Mouse (Mus musculus): ENCODE measurements around the gene Adgrg5. TPM values are rescaled to one million over a fixed set of nuclear protein-coding genes. Genes with fewer than 3 reads are reported as not detected.

Gene Adgrg5
- polyA plus RNA-seq, 1 experiment from 2014 or later, result 0.39 TPM

- Histone ChIP-seq H3K27me3 (ENCODE audit: control insufficient read depth, insufficient read depth, low read depth, low read length) (no peaks in the 10 kb centered on the region), H3K9ac (ENCODE audit: low read depth, low read length) (0 out of 2 replicates have a peak overlapping the region, but pooled peaks have one; percentile 11), H3K4me2 (ENCODE audit: low read depth, low read length) (no peak overlapping the region), H3K27ac (ENCODE audit: low read length) (peak overlapping the region; percentile 77), H3K36me3 (ENCODE audit: control insufficient read depth, insufficient read depth) (no peaks in the 10 kb centered on the region), H3K4me3 (ENCODE audit: low read depth, low read length) (no peak overlapping the region), H3K9me3 (replicated peaks; ENCODE audit: control insufficient read depth, low read length) (no peaks in the 10 kb centered on the region), H3K4me1 (ENCODE audit: control insufficient read depth, low read depth, low read length) (peaks cover 61% of the 10 kb centered on the region)
- 52% methylated on average over 3 of the region's 3 CpGs for WGBS (ENCODE audit: insufficient replicate concordance)
- no peak; the same call in 1 of the 2 replicates for ATAC-seq (ENCODE audit: low read depth)
These were observed 44.1 kb downstream of the Adgrg5 start for GRCm38 (mm10) chr8:94967554-94967953.

GRCm38 (mm10) chr8:94973270-94973669, 49.8 kb downstream of the Adgrg5 start:
- WGBS (ENCODE audit: insufficient replicate concordance), result 47% methylated on average over 9 of the region's 9 CpGs
- H3K4me1 ChIP-seq (ENCODE audit: control insufficient read depth, low read depth, low read length), result peaks cover 44% of the 10 kb centered on the region

GRCm38 (mm10) chr8:94973786-94974185, 50.3 kb downstream of the Adgrg5 start:
- no peaks in the 10 kb centered on the region for H3K9me3 ChIP-seq (replicated peaks; ENCODE audit: control insufficient read depth, low read length)
- no peak overlapping the region for H3K9ac ChIP-seq (ENCODE audit: low read depth, low read length)
- H3K27me3 ChIP-seq (ENCODE audit: control insufficient read depth, insufficient read depth, low read depth, low read length), result no peaks in the 10 kb centered on the region; the same call in 1 of the 2 replicates
- WGBS (ENCODE audit: insufficient replicate concordance), result 60% methylated on average over 9 of the region's 9 CpGs
- no peak overlapping the region for H3K27ac ChIP-seq (ENCODE audit: low read length)
- H3K4me1 ChIP-seq (ENCODE audit: control insufficient read depth, low read depth, low read length), result peaks cover 49% of the 10 kb centered on the region
- no peak overlapping the region for H3K4me3 ChIP-seq (ENCODE audit: low read depth, low read length)
- H3K4me2 ChIP-seq (ENCODE audit: low read depth, low read length), result no peak overlapping the region
- no peaks in the 10 kb centered on the region for H3K36me3 ChIP-seq (ENCODE audit: control insufficient read depth, insufficient read depth)
- no peak for ATAC-seq (ENCODE audit: low read depth)

More at GRCm38 (mm10) chr8:94973270-94973669, 49.8 kb downstream of the Adgrg5 start:
- Histone ChIP-seq H3K4me2 (ENCODE audit: low read depth, low read length) (no peak overlapping the region), H3K27me3 (ENCODE audit: control insufficient read depth, insufficient read depth, low read depth, low read length) (no peaks in the 10 kb centered on the region; the same call in 1 of the 2 replicates), H3K9me3 (replicated peaks; ENCODE audit: control insufficient read depth, low read length) (no peaks in the 10 kb centered on the region), H3K36me3 (ENCODE audit: control insufficient read depth, insufficient read depth) (no peaks in the 10 kb centered on the region), H3K4me3 (ENCODE audit: low read depth, low read length) (no peak overlapping the region), H3K27ac (ENCODE audit: low read length) (no peak overlapping the region), H3K9ac (ENCODE audit: low read depth, low read length) (no peak overlapping the region)
- no peak for ATAC-seq (ENCODE audit: low read depth)

GRCm38 (mm10) chr8:94974467-94975165, 51.1 kb downstream of the Adgrg5 start, which contains the start of gene Adgrg1:
Adgrg1 (plus strand) TSS chr8:94974751.
- Histone ChIP-seq H3K36me3 (ENCODE audit: control insufficient read depth, insufficient read depth) (no peaks in the 10 kb centered on the region), H3K9ac (ENCODE audit: low read depth, low read length) (no peak within 1 kb of the TSS), H3K4me2 (ENCODE audit: low read depth, low read length) (0 out of 2 replicates have a peak within 1 kb of the TSS, but pooled peaks have one; percentile 12), H3K4me3 (ENCODE audit: low read depth, low read length) (peak within 1 kb of the TSS; percentile 7; the same call in 1 of the 2 replicates), H3K9me3 (replicated peaks; ENCODE audit: control insufficient read depth, low read length) (no peaks in the 10 kb centered on the region), H3K27ac (ENCODE audit: low read length) (peak within 1 kb of the TSS; percentile 75), H3K4me1 (ENCODE audit: control insufficient read depth, low read depth, low read length) (peaks cover 54% of the 10 kb centered on the region), H3K27me3 (ENCODE audit: control insufficient read depth, insufficient read depth, low read depth, low read length) (no peaks in the 10 kb centered on the region; the same call in 1 of the 2 replicates)
- ATAC-seq (ENCODE audit: low read depth), result peak; percentile 77
- WGBS (ENCODE audit: insufficient replicate concordance), result 48% methylated on average over 7 of the region's 7 CpGs

- Histone ChIP-seq H3K27me3 (ENCODE audit: control insufficient read depth, insufficient read depth, low read depth, low read length) (no peaks in the 10 kb centered on the region; the same call in 1 of the 2 replicates), H3K9me3 (replicated peaks; ENCODE audit: control insufficient read depth, low read length) (no peaks in the 10 kb centered on the region), H3K4me2 (ENCODE audit: low read depth, low read length) (peak overlapping the region; percentile 73), H3K9ac (ENCODE audit: low read depth, low read length) (peak overlapping the region; percentile 52), H3K27ac (ENCODE audit: low read length) (peak overlapping the region; percentile 65), H3K36me3 (ENCODE audit: control insufficient read depth, insufficient read depth) (no peaks in the 10 kb centered on the region), H3K4me3 (ENCODE audit: low read depth, low read length) (peak overlapping the region; percentile 50), H3K4me1 (ENCODE audit: control insufficient read depth, low read depth, low read length) (peaks cover 59% of the 10 kb centered on the region)
- peak; percentile 27 for ATAC-seq (ENCODE audit: low read depth)
- 8% methylated on average over 17 of the region's 17 CpGs for WGBS (ENCODE audit: insufficient replicate concordance)
These were observed 53.3 kb downstream of the Adgrg5 start for GRCm38 (mm10) chr8:94976651-94977417.

GRCm38 (mm10) chr8:94978131-94978530, 54.6 kb downstream of the Adgrg5 start:
- Histone ChIP-seq H3K4me2 (ENCODE audit: low read depth, low read length) (peak overlapping the region; percentile 73), H3K4me3 (ENCODE audit: low read depth, low read length) (peak overlapping the region; percentile 50), H3K36me3 (ENCODE audit: control insufficient read depth, insufficient read depth) (no peaks in the 10 kb centered on the region), H3K27ac (ENCODE audit: low read length) (no peak overlapping the region), H3K4me1 (ENCODE audit: control insufficient read depth, low read depth, low read length) (peaks cover 67% of the 10 kb centered on the region), H3K27me3 (ENCODE audit: control insufficient read depth, insufficient read depth, low read depth, low read length) (no peaks in the 10 kb centered on the region; the same call in 1 of the 2 replicates), H3K9me3 (replicated peaks; ENCODE audit: control insufficient read depth, low read length) (no peaks in the 10 kb centered on the region), H3K9ac (ENCODE audit: low read depth, low read length) (peak overlapping the region; percentile 45)
- ATAC-seq (ENCODE audit: low read depth), result no peak
- 15% methylated on average over 9 of the region's 9 CpGs for WGBS (ENCODE audit: insufficient replicate concordance)

GRCm38 (mm10) chr8:94978593-94979319, 55.3 kb downstream of the Adgrg5 start:
- Histone ChIP-seq H3K36me3 (ENCODE audit: control insufficient read depth, insufficient read depth) (no peaks in the 10 kb centered on the region), H3K9ac (ENCODE audit: low read depth, low read length) (no peak overlapping the region; the same call in 1 of the 2 replicates), H3K27me3 (ENCODE audit: control insufficient read depth, insufficient read depth, low read depth, low read length) (no peaks in the 10 kb centered on the region; the same call in 1 of the 2 replicates), H3K4me2 (ENCODE audit: low read depth, low read length) (peak overlapping the region; percentile 73), H3K4me3 (ENCODE audit: low read depth, low read length) (peak overlapping the region; percentile 50; the same call in 1 of the 2 replicates), H3K9me3 (replicated peaks; ENCODE audit: control insufficient read depth, low read length) (no peaks in the 10 kb centered on the region), H3K27ac (ENCODE audit: low read length) (peak overlapping the region; percentile 7; the same call in 1 of the 2 replicates), H3K4me1 (ENCODE audit: control insufficient read depth, low read depth, low read length) (peaks cover 70% of the 10 kb centered on the region)
- no peak for ATAC-seq (ENCODE audit: low read depth)
- WGBS (ENCODE audit: insufficient replicate concordance), result 18% methylated on average over 13 of the region's 13 CpGs

GRCm38 (mm10) chr8:94980176-94980575, 56.7 kb downstream of the Adgrg5 start:
- ATAC-seq (ENCODE audit: low read depth), result no peak
- Histone ChIP-seq H3K4me2 (ENCODE audit: low read depth, low read length) (no peak overlapping the region), H3K4me1 (ENCODE audit: control insufficient read depth, low read depth, low read length) (peaks cover 69% of the 10 kb centered on the region)

More at GRCm38 (mm10) chr8:94980176-94980575, 56.7 kb downstream of the Adgrg5 start:
- Histone ChIP-seq H3K36me3 (ENCODE audit: control insufficient read depth, insufficient read depth) (no peaks in the 10 kb centered on the region), H3K27me3 (ENCODE audit: control insufficient read depth, insufficient read depth, low read depth, low read length) (no peaks in the 10 kb centered on the region; the same call in 1 of the 2 replicates), H3K9me3 (replicated peaks; ENCODE audit: control insufficient read depth, low read length) (no peaks in the 10 kb centered on the region), H3K4me3 (ENCODE audit: low read depth, low read length) (no peak overlapping the region), H3K9ac (ENCODE audit: low read depth, low read length) (no peak overlapping the region), H3K27ac (ENCODE audit: low read length) (no peak overlapping the region)
- WGBS (ENCODE audit: insufficient replicate concordance), result 63% methylated on average over 5 of the region's 5 CpGs
